Mouse (Mus musculus): ENCODE measurements around the gene Ift57. TPM values are rescaled to one million over a fixed set of nuclear protein-coding genes. Genes with fewer than 3 reads are reported as not detected.

The Ift57 gene
- polyA plus RNA-seq (2014; fragmentation: Nextera tagmentation; extraction: Ambion mirVana): 18.7 and 20.0 TPM in 2 replicates

GRCm38 (mm10) chr16:49698620-49699525 lies at the start of gene Ift57:
Gene Ift57 (plus strand): TSS chr16:49699233.
- peaks cover 4% of the 10 kb centered on the region; the same call in 1 of the 2 replicates for H3K4me1 ChIP-seq (replicated peaks; ENCODE audit: control insufficient read depth, insufficient read depth, low read length)
- peak within 1 kb of the TSS; percentile 78 for H3K4me3 ChIP-seq (ENCODE audit: low read depth, low read length)
- peak within 1 kb of the TSS; percentile 59; the same call in 1 of the 2 replicates for H3K27ac ChIP-seq (ENCODE audit: low read depth)
- H3K36me3 ChIP-seq (ENCODE audit: control insufficient read depth, insufficient read depth, low read length): no peaks in the 10 kb centered on the region
- H3K9ac ChIP-seq (ENCODE audit: low read length): peak within 1 kb of the TSS; percentile 60
- ATAC-seq (replicated peaks; ENCODE audit: low FRiP score, low TSS enrichment, low read depth) (peak; percentile 100), DNase-seq (ENCODE audit: low spot score) (peak; percentile 99)
- H3K27me3 ChIP-seq (replicated peaks; ENCODE audit: control insufficient read depth, insufficient read depth, low read length): no peaks in the 10 kb centered on the region
- WGBS: 2% methylated on average over 53 of the region's 53 CpGs
- no peaks in the 10 kb centered on the region for H3K9me3 ChIP-seq (ENCODE audit: control insufficient read depth, low read length)
- H3K4me2 ChIP-seq (ENCODE audit: low read length): peak within 1 kb of the TSS; percentile 52

GRCm38 (mm10) chr16:49657182-49657581 lies 41.9 kb upstream of the Ift57 start:
- Histone ChIP-seq H3K27ac (ENCODE audit: low read depth) (no peak overlapping the region), H3K4me1 (replicated peaks; ENCODE audit: control insufficient read depth, insufficient read depth, low read length) (no peaks in the 10 kb centered on the region), H3K36me3 (ENCODE audit: control insufficient read depth, insufficient read depth, low read length) (no peaks in the 10 kb centered on the region), H3K9me3 (ENCODE audit: control insufficient read depth, low read length) (no peaks in the 10 kb centered on the region), H3K27me3 (replicated peaks; ENCODE audit: control insufficient read depth, insufficient read depth, low read length) (no peaks in the 10 kb centered on the region), H3K4me2 (ENCODE audit: low read length) (no peak overlapping the region), H3K9ac (ENCODE audit: low read length) (no peak overlapping the region), H3K4me3 (ENCODE audit: low read depth, low read length) (no peak overlapping the region)
- 91% methylated on average over 4 of the region's 4 CpGs for WGBS
- ATAC-seq (replicated peaks; ENCODE audit: low FRiP score, low TSS enrichment, low read depth) (no peak), DNase-seq (ENCODE audit: low spot score) (no peak)

DNA sequence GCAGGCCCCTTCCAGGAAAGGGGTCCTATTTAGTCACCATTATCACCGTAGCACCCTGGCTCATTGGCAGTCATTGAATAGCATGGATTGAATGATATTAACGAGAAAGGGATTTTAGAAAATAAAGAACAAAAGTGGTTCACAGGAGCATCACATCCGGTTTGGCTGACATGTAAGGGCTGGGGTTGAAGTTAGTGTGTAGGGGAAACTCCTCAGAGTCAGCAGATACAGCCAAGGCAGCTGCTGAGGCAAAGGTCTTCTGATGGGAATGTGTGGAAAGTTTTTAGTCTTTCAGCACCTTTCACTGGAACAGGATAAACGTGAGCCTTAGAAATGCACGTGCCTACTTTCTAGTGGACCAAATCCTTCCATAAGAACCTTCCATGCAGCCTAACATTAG lies 41.0 kb upstream of the Ift57 start:
- Histone ChIP-seq H3K4me3 (ENCODE audit: low read depth, low read length) (no peak overlapping the region), H3K36me3 (ENCODE audit: control insufficient read depth, insufficient read depth, low read length) (no peaks in the 10 kb centered on the region), H3K27me3 (replicated peaks; ENCODE audit: control insufficient read depth, insufficient read depth, low read length) (no peaks in the 10 kb centered on the region), H3K27ac (ENCODE audit: low read depth) (no peak overlapping the region), H3K9me3 (ENCODE audit: control insufficient read depth, low read length) (no peaks in the 10 kb centered on the region), H3K4me2 (ENCODE audit: low read length) (no peak overlapping the region), H3K4me1 (replicated peaks; ENCODE audit: control insufficient read depth, insufficient read depth, low read length) (no peaks in the 10 kb centered on the region), H3K9ac (ENCODE audit: low read length) (no peak overlapping the region)
- DNase-seq (ENCODE audit: low spot score) (no peak), ATAC-seq (replicated peaks; ENCODE audit: low FRiP score, low TSS enrichment, low read depth) (no peak)
- WGBS: 75% methylated on average over 5 of the region's 5 CpGs

GRCm38 (mm10) chr16:49659131-49659530 lies 39.9 kb upstream of the Ift57 start:
- H3K4me2 ChIP-seq (ENCODE audit: low read length): no peak overlapping the region
- no peaks in the 10 kb centered on the region for H3K36me3 ChIP-seq (ENCODE audit: control insufficient read depth, insufficient read depth, low read length)
- no peaks in the 10 kb centered on the region for H3K9me3 ChIP-seq (ENCODE audit: control insufficient read depth, low read length)
- WGBS: 77% methylated on average over 2 of the region's 2 CpGs
- no peak for ATAC-seq (replicated peaks; ENCODE audit: low FRiP score, low TSS enrichment, low read depth)
- no peaks in the 10 kb centered on the region for H3K4me1 ChIP-seq (replicated peaks; ENCODE audit: control insufficient read depth, insufficient read depth, low read length)
- H3K9ac ChIP-seq (ENCODE audit: low read length): no peak overlapping the region
- no peak for DNase-seq (ENCODE audit: low spot score)
- H3K27ac ChIP-seq (ENCODE audit: low read depth): no peak overlapping the region
- H3K4me3 ChIP-seq (ENCODE audit: low read depth, low read length): no peak overlapping the region
- H3K27me3 ChIP-seq (replicated peaks; ENCODE audit: control insufficient read depth, insufficient read depth, low read length): no peaks in the 10 kb centered on the region

- no peak for ATAC-seq (replicated peaks; ENCODE audit: low FRiP score, low TSS enrichment, low read depth)
- H3K36me3 ChIP-seq (ENCODE audit: control insufficient read depth, insufficient read depth, low read length): no peaks in the 10 kb centered on the region
- no peaks in the 10 kb centered on the region for H3K4me1 ChIP-seq (replicated peaks; ENCODE audit: control insufficient read depth, insufficient read depth, low read length)
- 88% methylated on average over 3 of the region's 3 CpGs for WGBS
- H3K9me3 ChIP-seq (ENCODE audit: control insufficient read depth, low read length): no peaks in the 10 kb centered on the region
- H3K4me3 ChIP-seq (ENCODE audit: low read depth, low read length): no peak overlapping the region
- no peak overlapping the region for H3K9ac ChIP-seq (ENCODE audit: low read length)
- H3K27ac ChIP-seq (ENCODE audit: low read depth): no peak overlapping the region
- DNase-seq (ENCODE audit: low spot score): no peak
- no peaks in the 10 kb centered on the region for H3K27me3 ChIP-seq (replicated peaks; ENCODE audit: control insufficient read depth, insufficient read depth, low read length)
- H3K4me2 ChIP-seq (ENCODE audit: low read length): no peak overlapping the region
Measured at GRCm38 (mm10) chr16:49660111-49660510, 38.9 kb upstream of the Ift57 start.

- no peaks in the 10 kb centered on the region for H3K9me3 ChIP-seq (ENCODE audit: control insufficient read depth, low read length)
- no peaks in the 10 kb centered on the region for H3K27me3 ChIP-seq (replicated peaks; ENCODE audit: control insufficient read depth, insufficient read depth, low read length)
- WGBS: 91% methylated on average over 6 of the region's 6 CpGs
- ATAC-seq (replicated peaks; ENCODE audit: low FRiP score, low TSS enrichment, low read depth) (no peak), DNase-seq (ENCODE audit: low spot score) (no peak)
- H3K4me2 ChIP-seq (ENCODE audit: low read length): no peak overlapping the region
- no peak overlapping the region for H3K27ac ChIP-seq (ENCODE audit: low read depth)
- H3K36me3 ChIP-seq (ENCODE audit: control insufficient read depth, insufficient read depth, low read length): no peaks in the 10 kb centered on the region
- H3K4me1 ChIP-seq (replicated peaks; ENCODE audit: control insufficient read depth, insufficient read depth, low read length): no peaks in the 10 kb centered on the region
- no peak overlapping the region for H3K9ac ChIP-seq (ENCODE audit: low read length)
- no peak overlapping the region for H3K4me3 ChIP-seq (ENCODE audit: low read depth, low read length)
Measured at GRCm38 (mm10) chr16:49662201-49662600, 36.8 kb upstream of the Ift57 start.

DNA sequence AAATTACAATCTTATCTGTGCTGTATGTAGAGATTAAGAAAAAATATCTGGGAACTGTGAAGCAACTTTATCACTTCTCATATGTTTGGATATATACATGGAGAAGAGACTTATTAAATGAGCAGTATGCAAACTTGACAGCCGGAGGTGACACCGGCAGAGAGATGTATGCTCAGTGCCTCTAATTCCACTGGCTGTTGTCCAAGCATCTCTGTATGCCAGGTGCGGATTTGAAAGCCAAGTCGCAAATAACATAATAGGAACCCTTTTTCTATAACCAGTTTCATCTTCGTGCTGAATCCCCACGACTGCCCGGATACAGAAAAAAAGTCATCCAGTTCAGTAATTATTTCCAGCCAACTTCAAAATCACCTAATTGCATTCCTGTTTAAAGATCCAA lies 34.4 kb upstream of the Ift57 start:
- no peaks in the 10 kb centered on the region for H3K9me3 ChIP-seq (ENCODE audit: control insufficient read depth, low read length)
- H3K4me3 ChIP-seq (ENCODE audit: low read depth, low read length): no peak overlapping the region
- DNase-seq (ENCODE audit: low spot score) (no peak), ATAC-seq (replicated peaks; ENCODE audit: low FRiP score, low TSS enrichment, low read depth) (no peak)
- H3K4me1 ChIP-seq (replicated peaks; ENCODE audit: control insufficient read depth, insufficient read depth, low read length): no peaks in the 10 kb centered on the region
- WGBS: 85% methylated on average over 7 of the region's 7 CpGs
- no peak overlapping the region for H3K9ac ChIP-seq (ENCODE audit: low read length)
- no peak overlapping the region for H3K27ac ChIP-seq (ENCODE audit: low read depth)
- H3K4me2 ChIP-seq (ENCODE audit: low read length): no peak overlapping the region
- no peaks in the 10 kb centered on the region for H3K27me3 ChIP-seq (replicated peaks; ENCODE audit: control insufficient read depth, insufficient read depth, low read length)
- H3K36me3 ChIP-seq (ENCODE audit: control insufficient read depth, insufficient read depth, low read length): no peaks in the 10 kb centered on the region

DNA sequence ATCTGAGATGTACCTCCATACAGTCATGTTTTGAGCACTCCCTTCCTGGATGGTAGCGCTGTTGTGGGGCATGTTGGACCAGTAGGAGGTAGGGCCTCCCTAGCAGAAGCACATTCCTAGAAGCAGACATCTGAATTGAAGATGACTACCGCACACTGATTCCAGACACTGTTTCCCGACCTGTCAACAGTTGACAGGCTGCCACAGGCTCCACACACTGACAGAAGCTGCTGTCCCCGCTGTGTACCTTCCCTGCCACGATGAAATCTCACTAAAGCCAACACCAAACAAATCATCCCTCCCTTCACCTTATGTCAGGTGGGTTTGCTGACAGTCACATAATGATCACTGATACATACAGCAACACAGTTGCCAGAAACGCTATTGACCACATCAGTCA lies 19.4 kb upstream of the Ift57 start:
- H3K27ac ChIP-seq (ENCODE audit: low read depth): no peak overlapping the region
- no peaks in the 10 kb centered on the region for H3K4me1 ChIP-seq (replicated peaks; ENCODE audit: control insufficient read depth, insufficient read depth, low read length)
- ATAC-seq (replicated peaks; ENCODE audit: low FRiP score, low TSS enrichment, low read depth) (no peak), DNase-seq (ENCODE audit: low spot score) (no peak)
- no peak overlapping the region for H3K9ac ChIP-seq (ENCODE audit: low read length)
- H3K9me3 ChIP-seq (ENCODE audit: control insufficient read depth, low read length): no peaks in the 10 kb centered on the region
- H3K4me3 ChIP-seq (ENCODE audit: low read depth, low read length): no peak overlapping the region
- WGBS: 83% methylated on average over 6 of the region's 6 CpGs
- no peaks in the 10 kb centered on the region for H3K36me3 ChIP-seq (ENCODE audit: control insufficient read depth, insufficient read depth, low read length)
- no peak overlapping the region for H3K4me2 ChIP-seq (ENCODE audit: low read length)
- H3K27me3 ChIP-seq (replicated peaks; ENCODE audit: control insufficient read depth, insufficient read depth, low read length): no peaks in the 10 kb centered on the region

- Histone ChIP-seq H3K27ac (ENCODE audit: low read depth) (no peak overlapping the region), H3K9me3 (ENCODE audit: control insufficient read depth, low read length) (no peaks in the 10 kb centered on the region), H3K27me3 (replicated peaks; ENCODE audit: control insufficient read depth, insufficient read depth, low read length) (no peaks in the 10 kb centered on the region), H3K4me1 (replicated peaks; ENCODE audit: control insufficient read depth, insufficient read depth, low read length) (no peaks in the 10 kb centered on the region), H3K4me2 (ENCODE audit: low read length) (no peak overlapping the region), H3K4me3 (ENCODE audit: low read depth, low read length) (no peak overlapping the region), H3K9ac (ENCODE audit: low read length) (no peak overlapping the region), H3K36me3 (ENCODE audit: control insufficient read depth, insufficient read depth, low read length) (no peaks in the 10 kb centered on the region)
- DNase-seq (ENCODE audit: low spot score) (no peak), ATAC-seq (replicated peaks; ENCODE audit: low FRiP score, low TSS enrichment, low read depth) (no peak)
- WGBS: 92% methylated on average over 4 of the region's 4 CpGs
Measured at GRCm38 (mm10) chr16:49684961-49685360, 14.1 kb upstream of the Ift57 start.

Data from intestine, embryonic 14.5 days (tissue).